In the genomic region with DNA sequence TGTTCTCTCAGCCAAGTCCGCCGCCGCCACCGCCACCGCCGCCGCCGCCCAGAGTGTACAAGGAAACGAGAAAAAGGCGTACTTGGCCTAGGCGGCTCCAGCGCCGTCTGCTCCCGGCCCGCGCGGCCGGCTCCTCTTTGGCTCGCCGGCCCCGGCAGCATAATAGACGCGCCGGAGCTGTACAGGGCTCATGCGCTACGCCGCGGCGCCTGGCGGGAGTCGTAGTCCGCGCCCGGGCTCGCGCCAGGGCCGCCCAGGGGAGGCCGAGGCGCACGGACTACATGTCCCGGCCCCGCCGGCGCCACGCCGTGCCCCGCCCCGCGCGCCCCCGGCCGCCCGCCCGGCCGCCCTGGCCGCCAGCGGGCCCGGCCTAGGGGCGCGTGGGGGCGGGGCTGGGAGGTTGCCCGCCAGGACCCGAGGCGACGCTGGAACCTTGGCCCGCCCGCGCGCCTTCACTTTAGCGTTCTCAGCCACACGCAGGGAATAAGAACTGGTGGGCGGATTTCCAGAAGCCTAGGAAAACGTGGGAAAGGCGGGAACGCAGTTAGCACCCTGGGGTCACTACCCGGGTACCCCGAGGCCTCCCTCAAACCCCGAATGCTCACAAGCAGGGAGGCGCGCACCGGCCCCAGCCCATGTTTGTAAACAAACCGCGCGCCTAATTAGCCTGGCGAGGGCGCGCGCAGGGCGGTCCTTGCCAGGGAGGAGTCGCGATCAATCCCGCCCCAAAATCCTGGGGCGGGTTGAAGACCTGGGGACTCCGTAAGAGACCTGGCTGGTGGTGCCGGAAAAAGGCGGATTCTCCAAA, we compare ENCODE assay signal across 8 mouse cellular contexts. TPM values are rescaled to one million over a fixed set of nuclear protein-coding genes. Genes with fewer than 3 reads are reported as not detected.
DNase-seq lines count a peak whose midpoint lies in the region; ATAC-seq and TF ChIP-seq lines count a peak whose summit lies in the region.

No protein-coding gene starts in this region.

- H3K9ac ChIP-seq in hindbrain, postnatal 0 days (replicated peaks; ENCODE audit: low read length): peak overlapping the region; percentile 94

- TF ChIP-seq CTCF in gastrocnemius, adult 2 months (IDR thresholded peaks at IDR 0.05): no peak
- no peak for TF ChIP-seq CTCF in hindbrain, postnatal 0 days (IDR thresholded peaks at IDR 0.05; ENCODE audit: low read depth)
- TF ChIP-seq CTCF in left cerebral cortex, adult 2 months (IDR thresholded peaks at IDR 0.05): no peak

- peaks cover 23% of the 10 kb centered on the region for H3K4me1 ChIP-seq in hindbrain, postnatal 0 days (ENCODE audit: insufficient read depth, low read length)

- H3K4me3 ChIP-seq in gastrocnemius, adult 2 months: peak overlapping the region; percentile 79
- H3K4me3 ChIP-seq in hindbrain, postnatal 0 days (ENCODE audit: low read length): peak overlapping the region; percentile 96
- H3K4me3 ChIP-seq in left cerebral cortex, adult 2 months: peak overlapping the region; percentile 93

- H3K27ac ChIP-seq in gastrocnemius, adult 2 months: peak overlapping the region; percentile 99
- peak overlapping the region; percentile 96 for H3K27ac ChIP-seq in hindbrain, postnatal 0 days
- peak overlapping the region; percentile 93 for H3K27ac ChIP-seq in left cerebral cortex, adult 2 months

- peak; percentile 99 for ATAC-seq in hindbrain, postnatal 0 days
- ATAC-seq in megakaryocyte, adult 5-6 weeks (ENCODE audit: poor library complexity, severe bottlenecking): peak; percentile 91

- peak overlapping the region; percentile 94 for H3K4me2 ChIP-seq in hindbrain, postnatal 0 days (ENCODE audit: low read depth, low read length)

- H3K27me3 ChIP-seq in hindbrain, postnatal 0 days (ENCODE audit: insufficient read depth, low read length): no peaks in the 10 kb centered on the region

- 1% methylated on average over 70 of the region's 96 CpGs for WGBS in hindbrain, postnatal 0 days

- H3K36me3 ChIP-seq in hindbrain, postnatal 0 days (ENCODE audit: insufficient read depth, low read length): no peaks in the 10 kb centered on the region

- intact Hi-C loops in gastrocnemius, adult 2 months (cut with DNase I): no loop called here
- intact Hi-C loops in left cerebral cortex, adult 2 months (cut with DNase I): loop anchor here (1.0 to 2.0 kb wide), 2 partner anchors 33 to 39 kb away; a partner anchor contains a TSS

- DNase-seq in WW6 (ENCODE audit: low read depth, low spot score): peak; percentile 85
- DNase-seq in cerebellum, postnatal 4 days (ENCODE audit: low spot score in 2 of 2): peak; percentile 81 to 91
- DNase-seq in gastrocnemius, adult 2 months: peak; percentile 97
- peak; percentile 98 for DNase-seq in hindbrain, postnatal 0 days (ENCODE audit: low spot score)
- DNase-seq in left cerebral cortex, adult 2 months (ENCODE audit: extremely low spot score in 1 of 2, low spot score in 2 of 2): peak; percentile 91 to 92
- peak; percentile 87 to 91 for DNase-seq in right cerebral cortex, adult 2 months (ENCODE audit: low spot score in 2 of 2)
- peak; percentile 92 for DNase-seq in urinary bladder, postnatal 14 days (ENCODE audit: low spot score)

- H3K9me3 ChIP-seq in hindbrain, postnatal 0 days (ENCODE audit: low read length): no peaks in the 10 kb centered on the region

RNA-seq across cellular contexts. Expression of a gene that starts 31.8 kb away (rescaled TPM):
- total RNA-seq in gastrocnemius, adult 2 months (2021): 10 to 100 TPM; 20.8 to 32.2 TPM
- 33.7 TPM in 2 replicates for total RNA-seq in hindbrain, postnatal 0 days (2014; rRNA removed)
- polyA plus RNA-seq in hindbrain, postnatal 0 days (2015; fragmentation: Nextera tagmentation; extraction: Ambion mirVana): 84.0 and 95.5 TPM in 2 replicates
- total RNA-seq in left cerebral cortex, adult 2 months (2021): 10 to 100 TPM; 43.6 to 52.2 TPM
- 43.1 and 60.4 TPM in 2 replicates for total RNA-seq in megakaryocyte, adult 5-6 weeks (2015)
- total RNA-seq in megakaryocyte, adult 5-6 weeks (2017): 22.4 and 28.3 TPM in 2 replicates

RNA-seq across cellular contexts. Expression of a gene that starts 33.6 kb away (rescaled TPM):
- 1 to 10 TPM in 1 of 2 experiments, under 1 TPM in 1; 0.61 to 1.0 TPM for total RNA-seq in gastrocnemius, adult 2 months (2021)
- 29.9 and 30.9 TPM in 2 replicates for total RNA-seq in hindbrain, postnatal 0 days (2014; rRNA removed)
- polyA plus RNA-seq in hindbrain, postnatal 0 days (2015; fragmentation: Nextera tagmentation; extraction: Ambion mirVana): 34.1 and 39.7 TPM in 2 replicates
- total RNA-seq in left cerebral cortex, adult 2 months (2021): 10 to 100 TPM; 26.7 to 27.6 TPM
- 0.93 TPM in 1 of 2 replicates, not detected in the other for total RNA-seq in megakaryocyte, adult 5-6 weeks (2015)
- total RNA-seq in megakaryocyte, adult 5-6 weeks (2017): 0.11 TPM in 1 of 2 replicates, not detected in the other

RNA-seq across cellular contexts. Expression of a gene that starts 39.3 kb away (rescaled TPM):
- total RNA-seq in gastrocnemius, adult 2 months (2021): 10 to 100 TPM; 18.8 to 21.3 TPM
- 46.1 and 51.9 TPM in 2 replicates for total RNA-seq in hindbrain, postnatal 0 days (2014; rRNA removed)
- polyA plus RNA-seq in hindbrain, postnatal 0 days (2015; fragmentation: Nextera tagmentation; extraction: Ambion mirVana): 34.5 and 35.1 TPM in 2 replicates
- 10 to 100 TPM; 26.7 to 27.2 TPM for total RNA-seq in left cerebral cortex, adult 2 months (2021)
- total RNA-seq in megakaryocyte, adult 5-6 weeks (2015): 21.3 and 22.2 TPM in 2 replicates
- 42.8 and 44.8 TPM in 2 replicates for total RNA-seq in megakaryocyte, adult 5-6 weeks (2017)

RNA-seq across cellular contexts. Expression of a gene that starts 48.9 kb away (rescaled TPM):
- 1 to 10 TPM; 2.0 to 4.3 TPM for total RNA-seq in gastrocnemius, adult 2 months (2021)
- total RNA-seq in hindbrain, postnatal 0 days (2014; rRNA removed): 38.4 and 44.9 TPM in 2 replicates
- polyA plus RNA-seq in hindbrain, postnatal 0 days (2015; fragmentation: Nextera tagmentation; extraction: Ambion mirVana): 8.2 TPM in 2 replicates
- 10 to 100 TPM; 10.2 to 10.5 TPM for total RNA-seq in left cerebral cortex, adult 2 months (2021)
- 5.9 and 8.0 TPM in 2 replicates for total RNA-seq in megakaryocyte, adult 5-6 weeks (2015)
- 11.0 and 11.5 TPM in 2 replicates for total RNA-seq in megakaryocyte, adult 5-6 weeks (2017)

Comparison
In these comparisons a context has a peak if more than half of its experiments do, and no peak if none do; other contexts are left out.
1. Peak in every context shown above with its lines: DNase-seq, ATAC-seq, H3K4me3 ChIP-seq and H3K27ac ChIP-seq.
2. RNA of a gene that starts 33.6 kb away (total RNA-seq): 29.9 to 30.9 TPM in hindbrain, postnatal 0 days and 26.7 to 27.6 TPM in left cerebral cortex, adult 2 months; 0.61 to 1.0 TPM in gastrocnemius, adult 2 months and 0.11 to 0.93 TPM in megakaryocyte, adult 5-6 weeks; every median in the first group is over 10 times any median in the second.